Mouse (Mus musculus) G1E (cell line): ENCODE results near the gene Cck.

Source experiments
- CTCF ChIP-seq: IDR thresholded peaks from 2 replicates; pipeline ENCODE4 v1.5.1; 2012; ENCODE audit warnings: low read depth, low read length, inconsistent platforms, mixed read lengths
- GATA1 ChIP-seq: IDR thresholded peaks from 2 replicates; pipeline ENCODE4 v1.6.1; 2012; ENCODE audit warnings: borderline replicate concordance, low read length, inconsistent platforms, mixed read lengths
- GATA2 ChIP-seq: IDR thresholded peaks from 2 replicates; pipeline ENCODE4 v1.6.1; 2012; ENCODE audit warnings: low read depth, low read length, inconsistent platforms, borderline replicate concordance
- POLR2AphosphoS5 ChIP-seq: IDR thresholded peaks from 2 replicates; pipeline ENCODE4 v1.6.1; 2012; ENCODE audit warnings: low read depth, low read length, inconsistent platforms; ENCODE audit not compliant: insufficient replicate concordance
- TAL1 ChIP-seq: conservative IDR thresholded peaks from 2 replicates; pipeline ENCODE4 v1.6.1; 2012; ENCODE audit warnings: low read depth, low read length, inconsistent platforms, mixed read lengths

DNA sequence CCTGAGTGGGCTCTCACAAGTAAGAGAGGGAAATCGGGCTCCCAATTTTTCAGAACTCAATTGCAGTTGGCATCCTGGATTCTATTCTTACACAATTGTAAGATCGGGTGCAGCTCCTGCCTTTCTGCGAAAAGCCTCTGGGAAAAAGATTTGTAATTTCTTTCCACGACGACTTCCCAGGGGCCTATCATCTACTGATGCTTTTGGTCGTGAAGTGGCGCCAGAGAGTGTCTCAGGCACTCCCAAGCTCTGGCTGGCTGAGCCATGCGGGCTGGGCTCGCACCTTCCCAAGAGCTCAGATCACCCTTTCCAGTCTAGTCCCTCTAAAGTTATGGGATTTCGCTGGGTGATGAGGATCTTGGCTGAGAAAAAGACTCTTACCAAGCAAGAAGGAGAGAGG, 608 bp upstream of the Cck start:
- TF ChIP-seq CTCF (no peak), GATA1 (no peak), TAL1 (no peak), POLR2AphosphoS5 (no peak), GATA2 (no peak)
